Comparison of ENCODE assay signal across 18 mouse cellular contexts in genomic region chr11:72190857-72191256, GRCm38 (mm10). TPM values are rescaled to one million over a fixed set of nuclear protein-coding genes. Genes with fewer than 3 reads are reported as not detected.
DNase-seq lines count a peak whose midpoint lies in the region; ATAC-seq and TF ChIP-seq lines count a peak whose summit lies in the region.
"Had no signal": no experiment of that assay in that cellular context is flagged by ENCODE, and none has a peak within 500 bp of the region (broad histone marks: within the 10 kb centered on the region; RNA-seq: fewer than 3 reads in every experiment).

No protein-coding gene starts in this region.

- 89% methylated on average over 1 of the region's 1 CpGs for WGBS in forebrain, embryonic 14.5 days

- no peak overlapping the region for H3K4me3 ChIP-seq in left cerebral cortex, adult 2 months
- H3K4me3 ChIP-seq in forebrain, embryonic 14.5 days (ENCODE audit: low read depth, low read length) = no peak overlapping the region
- H3K4me3 ChIP-seq: embryonic facial prominence, embryonic 10.5 days; embryonic facial prominence, embryonic 12.5 days; forebrain, embryonic 13.5 days had no signal

- DNase-seq in left cerebral cortex, adult 2 months (ENCODE audit: extremely low spot score in 1 of 2, low spot score in 2 of 2) = no peak
- DNase-seq in left cerebral cortex, postnatal 4 days = no peak
- peak; percentile 71 for DNase-seq in brain, adult 2 months (ENCODE audit: low read depth, low spot score)
- DNase-seq in telencephalon, adult 2 months (ENCODE audit: low read depth, low spot score) = peak; percentile 52
- no peak for DNase-seq in forebrain, embryonic 14.5 days (ENCODE audit: low spot score)
- DNase-seq: adrenal gland, adult 2 months; adrenal gland, postnatal 10 days; adrenal gland, postnatal 25 days; cerebellum, adult 11-12 months; cerebellum, adult 2 months; cerebellum, adult 9-10 months; cerebellum, postnatal 10 days; cerebellum, postnatal 25 days had no signal

- H3K27me3 ChIP-seq in forebrain, embryonic 14.5 days (replicated peaks; ENCODE audit: control insufficient read depth, insufficient read depth, low read length) = no peaks in the 10 kb centered on the region
- H3K27me3 ChIP-seq: embryonic facial prominence, embryonic 12.5 days; forebrain, embryonic 13.5 days had no signal

- intact Hi-C loops in left cerebral cortex, adult 2 months (cut with DNase I) = no loop called here
- intact Hi-C loops in left cerebral cortex, postnatal 4 days (cut with DNase I) = no loop called here

- no peak for TF ChIP-seq CTCF in left cerebral cortex, adult 2 months (IDR thresholded peaks at IDR 0.05)

- no peak for ATAC-seq in forebrain, embryonic 14.5 days
- ATAC-seq: forebrain, embryonic 13.5 days; forebrain, embryonic 16.5 days had no signal

- H3K4me2 ChIP-seq in forebrain, embryonic 14.5 days (ENCODE audit: low read length) = no peak overlapping the region
- H3K4me2 ChIP-seq: embryonic facial prominence, embryonic 12.5 days; forebrain, embryonic 13.5 days had no signal

- peak overlapping the region; percentile 41; the same call in 1 of the 2 replicates for H3K27ac ChIP-seq in left cerebral cortex, adult 2 months
- H3K27ac ChIP-seq in forebrain, embryonic 14.5 days (ENCODE audit: low read depth, low read length) = no peak overlapping the region
- H3K27ac ChIP-seq: embryonic facial prominence, embryonic 10.5 days; embryonic facial prominence, embryonic 12.5 days; forebrain, embryonic 13.5 days had no signal

- H3K36me3 ChIP-seq in forebrain, embryonic 14.5 days (ENCODE audit: control insufficient read depth, insufficient read depth, low read length) = peaks cover 63% of the 10 kb centered on the region

- no peaks in the 10 kb centered on the region for H3K9me3 ChIP-seq in forebrain, embryonic 14.5 days (replicated peaks; ENCODE audit: control insufficient read depth, low read length)
- H3K9me3 ChIP-seq: embryonic facial prominence, embryonic 10.5 days; embryonic facial prominence, embryonic 12.5 days; forebrain, embryonic 13.5 days had no signal

- H3K9ac ChIP-seq in forebrain, embryonic 14.5 days (ENCODE audit: low read length) = no peak overlapping the region
- H3K9ac ChIP-seq: embryonic facial prominence, embryonic 12.5 days; forebrain, embryonic 13.5 days had no signal

- H3K4me1 ChIP-seq in forebrain, embryonic 14.5 days (ENCODE audit: control insufficient read depth, insufficient read depth, low read length) = no peaks in the 10 kb centered on the region
- H3K4me1 ChIP-seq: embryonic facial prominence, embryonic 10.5 days; embryonic facial prominence, embryonic 12.5 days; forebrain, embryonic 13.5 days had no signal

RNA-seq across cellular contexts. Expression of gene Gm43951, which starts 15.8 kb away (rescaled TPM):
- 10 to 100 TPM; 14.5 to 15.1 TPM for total RNA-seq in left cerebral cortex, adult 2 months (2021)
- total RNA-seq in left cerebral cortex, postnatal 4 days (2021) = 10 to 100 TPM; 11.8 to 12.6 TPM
- 0.07 and 0.15 TPM in 2 replicates for polyA plus RNA-seq in forebrain, embryonic 14.5 days (2014; fragmentation: Nextera tagmentation; extraction: Ambion mirVana)

RNA-seq across cellular contexts. Expression of gene 4933427D14Rik, which starts 16.4 kb away (rescaled TPM):
- 10 to 100 TPM; 30.5 to 39.7 TPM for total RNA-seq in left cerebral cortex, adult 2 months (2021)
- 10 to 100 TPM; 36.3 to 37.6 TPM for total RNA-seq in left cerebral cortex, postnatal 4 days (2021)
- 12.8 and 19.9 TPM in 2 replicates for polyA plus RNA-seq in forebrain, embryonic 14.5 days (2014; fragmentation: Nextera tagmentation; extraction: Ambion mirVana)

RNA-seq across cellular contexts. Expression of gene Txndc17, which starts 16.5 kb away (rescaled TPM):
- total RNA-seq in left cerebral cortex, adult 2 months (2021) = 10 to 100 TPM; 30.3 to 34.9 TPM
- 10 to 100 TPM; 54.9 to 61.7 TPM for total RNA-seq in left cerebral cortex, postnatal 4 days (2021)
- polyA plus RNA-seq in forebrain, embryonic 14.5 days (2014; fragmentation: Nextera tagmentation; extraction: Ambion mirVana) = 118 and 131 TPM in 2 replicates

RNA-seq across cellular contexts. Expression of gene Med31, which starts 24.5 kb away (rescaled TPM):
- 10 to 100 TPM; 15.9 to 18.0 TPM for total RNA-seq in left cerebral cortex, adult 2 months (2021)
- total RNA-seq in left cerebral cortex, postnatal 4 days (2021) = 10 to 100 TPM; 13.8 to 14.6 TPM
- polyA plus RNA-seq in forebrain, embryonic 14.5 days (2014; fragmentation: Nextera tagmentation; extraction: Ambion mirVana) = 64.7 and 69.6 TPM in 2 replicates

RNA-seq across cellular contexts. Expression of gene Pitpnm3, which starts 55.3 kb away (rescaled TPM):
- total RNA-seq in left cerebral cortex, adult 2 months (2021) = 10 to 100 TPM; 88.9 to 92.4 TPM
- 10 to 100 TPM; 20.9 to 25.5 TPM for total RNA-seq in left cerebral cortex, postnatal 4 days (2021)
- 0.94 and 1.4 TPM in 2 replicates for polyA plus RNA-seq in forebrain, embryonic 14.5 days (2014; fragmentation: Nextera tagmentation; extraction: Ambion mirVana)
- total RNA-seq: MEL had no signal

Comparison
In these comparisons a context has a peak if more than half of its experiments do, and no peak if none do; other contexts are left out.
1. DNase-seq: peak in brain, adult 2 months (single experiment) and telencephalon, adult 2 months (single experiment); none in left cerebral cortex, adult 2 months (0 of 2), left cerebral cortex, postnatal 4 days (single experiment) and forebrain, embryonic 14.5 days (single experiment).